Mouse (Mus musculus): ENCODE measurements around the gene Nkain1. TPM values are rescaled to one million over a fixed set of nuclear protein-coding genes. Genes with fewer than 3 reads are reported as not detected.
A peak's percentile ranks its signal among the peaks of the same experiment; 100 is the strongest.

Gene Nkain1
- polyA plus RNA-seq, 1 experiment from 2014 or later, result 1.6 TPM

GRCm38 (mm10) chr4:130559220-130559619 is 14.8 kb downstream of the Nkain1 start:
- Histone ChIP-seq H3K4me1 (ENCODE audit: control insufficient read depth in 2 of 2, insufficient read depth in 2 of 2, low read length in 2 of 2) (peaks cover 3 to 5% of the 10 kb centered on the region in 2 experiments; a peak in 3 of 4 replicates), H3K36me3 (ENCODE audit: control insufficient read depth, insufficient read depth, low read length) (no peaks in the 10 kb centered on the region), H3K4me3 (ENCODE audit: control insufficient read depth in 1 of 2, insufficient read depth in 1 of 2, low read depth in 1 of 2, low read length in 2 of 2) (no peak overlapping the region), H3K9me3 (ENCODE audit: control insufficient read depth, low read length) (no peaks in the 10 kb centered on the region), H3K27ac (replicated peaks in 1 of 2; ENCODE audit: control insufficient read depth in 1 of 2, insufficient read depth in 1 of 2, low read depth in 2 of 2, low read length in 2 of 2) (no peak overlapping the region), H3K4me2 (ENCODE audit: low read length) (no peak overlapping the region), H3K9ac (ENCODE audit: low read length) (no peak overlapping the region), H3K27me3 (ENCODE audit: control insufficient read depth, insufficient read depth, low read length) (no peaks in the 10 kb centered on the region)
- ATAC-seq (ENCODE audit: insufficient number of reproducible peaks, insufficient read depth, low FRiP score, low read depth), result no peak
- 94% methylated on average over 3 of the region's 3 CpGs for WGBS

- no peak overlapping the region for H3K9ac ChIP-seq (ENCODE audit: low read length)
- WGBS, result 62% methylated on average over 12 of the region's 12 CpGs
- no peak for ATAC-seq (ENCODE audit: insufficient number of reproducible peaks, insufficient read depth, low FRiP score, low read depth)
- H3K9me3 ChIP-seq (ENCODE audit: control insufficient read depth, low read length), result no peaks in the 10 kb centered on the region
- H3K4me2 ChIP-seq (ENCODE audit: low read length), result no peak overlapping the region
- H3K36me3 ChIP-seq (ENCODE audit: control insufficient read depth, insufficient read depth, low read length), result no peaks in the 10 kb centered on the region
- no peak overlapping the region for H3K4me3 ChIP-seq (ENCODE audit: control insufficient read depth in 1 of 2, insufficient read depth in 1 of 2, low read depth in 1 of 2, low read length in 2 of 2)
- H3K4me1 ChIP-seq (ENCODE audit: control insufficient read depth in 2 of 2, insufficient read depth in 2 of 2, low read length in 2 of 2), result peaks cover 6 to 7% of the 10 kb centered on the region in 2 experiments
- H3K27ac ChIP-seq (replicated peaks in 1 of 2; ENCODE audit: control insufficient read depth in 1 of 2, insufficient read depth in 1 of 2, low read depth in 2 of 2, low read length in 2 of 2), result no peak overlapping the region
- no peaks in the 10 kb centered on the region for H3K27me3 ChIP-seq (ENCODE audit: control insufficient read depth, insufficient read depth, low read length)
These were observed 16.1 kb downstream of the Nkain1 start for GRCm38 (mm10) chr4:130557852-130558251.

GRCm38 (mm10) chr4:130556992-130557391 is 17.0 kb downstream of the Nkain1 start:
- WGBS, result 83% methylated on average over 1 of the region's 1 CpGs
- no peak overlapping the region for H3K9ac ChIP-seq (ENCODE audit: low read length)
- no peak for ATAC-seq (ENCODE audit: insufficient number of reproducible peaks, insufficient read depth, low FRiP score, low read depth)
- no peak overlapping the region for H3K4me3 ChIP-seq (ENCODE audit: control insufficient read depth in 1 of 2, insufficient read depth in 1 of 2, low read depth in 1 of 2, low read length in 2 of 2)
- no peaks in the 10 kb centered on the region for H3K27me3 ChIP-seq (ENCODE audit: control insufficient read depth, insufficient read depth, low read length)
- H3K36me3 ChIP-seq (ENCODE audit: control insufficient read depth, insufficient read depth, low read length), result no peaks in the 10 kb centered on the region
- no peak overlapping the region for H3K27ac ChIP-seq (replicated peaks in 1 of 2; ENCODE audit: control insufficient read depth in 1 of 2, insufficient read depth in 1 of 2, low read depth in 2 of 2, low read length in 2 of 2)
- no peak overlapping the region for H3K4me2 ChIP-seq (ENCODE audit: low read length)
- no peaks in the 10 kb centered on the region for H3K9me3 ChIP-seq (ENCODE audit: control insufficient read depth, low read length)
- peaks cover 11 to 15% of the 10 kb centered on the region in 2 experiments for H3K4me1 ChIP-seq (ENCODE audit: control insufficient read depth in 2 of 2, insufficient read depth in 2 of 2, low read length in 2 of 2)

- no peaks in the 10 kb centered on the region for H3K27me3 ChIP-seq (ENCODE audit: control insufficient read depth, insufficient read depth, low read length)
- no peaks in the 10 kb centered on the region for H3K9me3 ChIP-seq (ENCODE audit: control insufficient read depth, low read length)
- no peaks in the 10 kb centered on the region for H3K36me3 ChIP-seq (ENCODE audit: control insufficient read depth, insufficient read depth, low read length)
- no peak overlapping the region for H3K4me3 ChIP-seq (ENCODE audit: control insufficient read depth in 1 of 2, insufficient read depth in 1 of 2, low read depth in 1 of 2, low read length in 2 of 2)
- no peak overlapping the region for H3K9ac ChIP-seq (ENCODE audit: low read length)
- H3K4me1 ChIP-seq (ENCODE audit: control insufficient read depth in 2 of 2, insufficient read depth in 2 of 2, low read length in 2 of 2), result peaks cover 12 to 17% of the 10 kb centered on the region in 2 experiments
- H3K4me2 ChIP-seq (ENCODE audit: low read length), result no peak overlapping the region
- ATAC-seq (ENCODE audit: insufficient number of reproducible peaks, insufficient read depth, low FRiP score, low read depth), result no peak
- WGBS, result 30% methylated on average over 5 of the region's 5 CpGs
- H3K27ac ChIP-seq (replicated peaks in 1 of 2; ENCODE audit: control insufficient read depth in 1 of 2, insufficient read depth in 1 of 2, low read depth in 2 of 2, low read length in 2 of 2), result no peak overlapping the region
These were observed 17.7 kb downstream of the Nkain1 start for GRCm38 (mm10) chr4:130556224-130556623.

GRCm38 (mm10) chr4:130553121-130553448 is 20.9 kb downstream of the Nkain1 start:
- no peaks in the 10 kb centered on the region for H3K27me3 ChIP-seq (ENCODE audit: control insufficient read depth, insufficient read depth, low read length)
- ATAC-seq (ENCODE audit: insufficient number of reproducible peaks, insufficient read depth, low FRiP score, low read depth), result no peak
- no peak overlapping the region for H3K9ac ChIP-seq (ENCODE audit: low read length)
- no peaks in the 10 kb centered on the region for H3K9me3 ChIP-seq (ENCODE audit: control insufficient read depth, low read length)
- no peak overlapping the region for H3K4me2 ChIP-seq (ENCODE audit: low read length)
- 12% methylated on average over 6 of the region's 6 CpGs for WGBS
- no peak overlapping the region for H3K4me3 ChIP-seq (ENCODE audit: control insufficient read depth in 1 of 2, insufficient read depth in 1 of 2, low read depth in 1 of 2, low read length in 2 of 2)
- peaks cover 10 to 17% of the 10 kb centered on the region in 2 experiments for H3K4me1 ChIP-seq (ENCODE audit: control insufficient read depth in 2 of 2, insufficient read depth in 2 of 2, low read length in 2 of 2)
- no peak overlapping the region for H3K27ac ChIP-seq (replicated peaks in 1 of 2; ENCODE audit: control insufficient read depth in 1 of 2, insufficient read depth in 1 of 2, low read depth in 2 of 2, low read length in 2 of 2)
- no peaks in the 10 kb centered on the region for H3K36me3 ChIP-seq (ENCODE audit: control insufficient read depth, insufficient read depth, low read length)

- WGBS, result 14% methylated on average over 8 of the region's 8 CpGs
- peak; percentile 37; the same call in 1 of the 2 replicates for ATAC-seq (ENCODE audit: insufficient number of reproducible peaks, insufficient read depth, low FRiP score, low read depth)
- H3K27ac ChIP-seq (replicated peaks in 1 of 2; ENCODE audit: control insufficient read depth in 1 of 2, insufficient read depth in 1 of 2, low read depth in 2 of 2, low read length in 2 of 2), result no peak overlapping the region
These were observed 21.5 kb downstream of the Nkain1 start for GRCm38 (mm10) chr4:130552312-130553120.

GRCm38 (mm10) chr4:130550511-130550910 is 23.5 kb downstream of the Nkain1 start:
- Histone ChIP-seq H3K9ac (ENCODE audit: low read length) (no peak overlapping the region), H3K27me3 (ENCODE audit: control insufficient read depth, insufficient read depth, low read length) (no peaks in the 10 kb centered on the region), H3K4me1 (ENCODE audit: control insufficient read depth in 2 of 2, insufficient read depth in 2 of 2, low read length in 2 of 2) (peaks cover 7 to 14% of the 10 kb centered on the region in 2 experiments; a peak in 2 of 4 replicates), H3K27ac (replicated peaks in 1 of 2; ENCODE audit: control insufficient read depth in 1 of 2, insufficient read depth in 1 of 2, low read depth in 2 of 2, low read length in 2 of 2) (no peak overlapping the region), H3K9me3 (ENCODE audit: control insufficient read depth, low read length) (no peaks in the 10 kb centered on the region), H3K4me2 (ENCODE audit: low read length) (no peak overlapping the region), H3K4me3 (ENCODE audit: control insufficient read depth in 1 of 2, insufficient read depth in 1 of 2, low read depth in 1 of 2, low read length in 2 of 2) (no peak overlapping the region), H3K36me3 (ENCODE audit: control insufficient read depth, insufficient read depth, low read length) (no peaks in the 10 kb centered on the region)
- ATAC-seq (ENCODE audit: insufficient number of reproducible peaks, insufficient read depth, low FRiP score, low read depth), result no peak
- WGBS, result 87% methylated on average over 9 of the region's 9 CpGs

More at GRCm38 (mm10) chr4:130552312-130553120, 21.5 kb downstream of the Nkain1 start:
- H3K4me3 ChIP-seq (ENCODE audit: control insufficient read depth in 1 of 2, insufficient read depth in 1 of 2, low read depth in 1 of 2, low read length in 2 of 2), result no peak overlapping the region
- H3K9me3 ChIP-seq (ENCODE audit: control insufficient read depth, low read length), result no peaks in the 10 kb centered on the region
- H3K27me3 ChIP-seq (ENCODE audit: control insufficient read depth, insufficient read depth, low read length), result no peaks in the 10 kb centered on the region
- peaks cover 7 to 16% of the 10 kb centered on the region in 2 experiments; a peak in 3 of 4 replicates for H3K4me1 ChIP-seq (ENCODE audit: control insufficient read depth in 2 of 2, insufficient read depth in 2 of 2, low read length in 2 of 2)
- no peak overlapping the region for H3K9ac ChIP-seq (ENCODE audit: low read length)
- H3K36me3 ChIP-seq (ENCODE audit: control insufficient read depth, insufficient read depth, low read length), result no peaks in the 10 kb centered on the region
- no peak overlapping the region for H3K4me2 ChIP-seq (ENCODE audit: low read length)
